Mouse (Mus musculus): ENCODE data around the gene Ms4a8a. TPM values are rescaled to one million over a fixed set of nuclear protein-coding genes. Genes with fewer than 3 reads are reported as not detected.
A peak's percentile ranks its signal among the peaks of the same experiment; 100 is the strongest.
"Not testable (repeated sequence)": the region's sequence is repeated elsewhere in the genome, so short reads cannot be mapped to it uniquely, and the experiment has no call there.

Ms4a8a gene
- polyA plus RNA-seq (2016; fragmentation: Nextera tagmentation; extraction: Ambion mirVana): not detected in 2 replicates

DNA sequence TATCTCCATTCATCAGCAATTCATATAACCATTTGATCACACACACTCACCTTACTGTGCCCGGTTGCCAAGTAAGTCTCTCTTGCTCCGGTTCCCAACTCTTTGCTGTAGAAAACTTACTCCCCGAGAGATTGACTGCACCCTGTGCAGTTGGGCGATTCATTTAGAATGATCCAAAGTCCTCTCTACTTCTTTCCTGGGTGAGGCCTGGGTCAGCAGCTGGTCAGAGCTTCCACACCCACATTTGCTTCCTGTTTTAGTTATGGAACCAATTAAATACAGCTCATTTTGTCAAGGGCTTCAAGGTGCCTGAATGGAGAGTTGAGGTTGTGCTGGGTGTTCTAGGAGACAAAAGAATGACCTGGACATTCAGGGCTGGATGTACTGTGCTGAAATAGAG lies at the start of gene Ms4a8a:
Gene Ms4a8a (minus strand): TSS at position 169 of the 400 bp plus-strand sequence.
- no peak within 1 kb of the TSS for H3K9ac ChIP-seq
- no peak within 1 kb of the TSS for H3K27ac ChIP-seq (ENCODE audit: poor library complexity, severe bottlenecking)
- H3K4me2 ChIP-seq: no peak within 1 kb of the TSS
- H3K4me3 ChIP-seq: no peak within 1 kb of the TSS
- H3K36me3 ChIP-seq: no peaks in the 10 kb centered on the region
- 77% methylated on average over 4 of the region's 4 CpGs for WGBS
- no peak for ATAC-seq (ENCODE audit: insufficient number of reproducible peaks, low FRiP score)
- no peaks in the 10 kb centered on the region for H3K9me3 ChIP-seq (replicated peaks)
- H3K27me3 ChIP-seq (replicated peaks): no peaks in the 10 kb centered on the region
- H3K4me1 ChIP-seq (replicated peaks): no peaks in the 10 kb centered on the region

DNA sequence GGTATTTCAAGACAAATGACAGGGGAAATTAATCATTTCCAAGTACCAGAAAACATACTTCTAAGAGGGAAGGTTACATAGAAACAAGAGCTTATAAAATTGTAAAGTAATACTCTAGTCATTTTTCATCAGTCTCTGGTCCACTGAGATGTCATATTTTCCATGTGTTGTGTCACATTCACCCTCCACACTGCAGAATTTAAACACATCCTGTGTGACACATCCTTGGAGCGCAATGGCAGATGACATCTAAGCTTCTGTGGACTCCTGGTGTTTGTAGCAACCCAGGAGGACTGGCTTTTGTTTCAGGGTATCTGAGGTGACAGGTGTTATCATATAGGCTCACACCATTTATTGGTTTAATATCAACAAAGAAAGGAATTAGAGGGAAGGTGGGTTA lies 48.8 kb upstream of the Ms4a8a start:
- no peaks in the 10 kb centered on the region for H3K36me3 ChIP-seq
- no peak overlapping the region for H3K27ac ChIP-seq (ENCODE audit: poor library complexity, severe bottlenecking)
- H3K4me1 ChIP-seq (replicated peaks): no peaks in the 10 kb centered on the region
- no peaks in the 10 kb centered on the region for H3K27me3 ChIP-seq (replicated peaks)
- 0 out of 2 replicates have a peak, but pooled peaks cover under 1% of the 10 kb centered on the region for H3K9me3 ChIP-seq (replicated peaks)
- no peak overlapping the region for H3K4me2 ChIP-seq
- H3K4me3 ChIP-seq: no peak overlapping the region
- no peak for ATAC-seq (ENCODE audit: insufficient number of reproducible peaks, low FRiP score)
- H3K9ac ChIP-seq: no peak overlapping the region
- 77% methylated on average over 1 of the region's 1 CpGs for WGBS

DNA sequence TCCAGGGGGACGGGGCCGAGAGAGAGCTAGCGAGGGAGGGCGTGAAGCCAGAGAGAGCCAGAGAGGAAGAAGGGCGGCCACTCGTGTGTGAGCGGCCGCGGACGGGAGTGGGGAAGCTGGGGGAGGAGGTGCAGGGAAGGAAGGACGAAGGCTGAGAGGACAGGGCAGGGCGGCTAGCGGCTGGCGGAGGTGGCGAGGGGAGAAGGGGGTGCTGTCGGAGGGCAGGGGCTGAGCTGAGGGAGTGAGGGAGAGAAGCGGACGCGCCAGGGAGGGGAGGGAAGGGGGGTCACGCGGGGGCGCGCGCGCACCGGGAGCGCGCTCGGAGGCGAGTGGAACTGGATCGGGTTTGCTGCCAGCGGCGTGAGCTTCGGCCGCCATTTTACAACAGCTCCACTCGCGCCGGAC lies 40.1 kb upstream of the Ms4a8a start:
- peak overlapping the region; percentile 60 for H3K4me2 ChIP-seq
- H3K27me3 ChIP-seq (replicated peaks); H3K36me3 ChIP-seq; H3K9me3 ChIP-seq (replicated peaks); H3K27ac ChIP-seq (ENCODE audit: poor library complexity, severe bottlenecking); H3K4me1 ChIP-seq (replicated peaks): not testable (repeated sequence)
- under 1% methylated on average over 14 of the region's 38 CpGs for WGBS
- peak; percentile 97 for ATAC-seq (ENCODE audit: insufficient number of reproducible peaks, low FRiP score)
- H3K9ac ChIP-seq: 0 out of 2 replicates have a peak overlapping the region, but pooled peaks have one; percentile 48
- peak overlapping the region; percentile 46 for H3K4me3 ChIP-seq

DNA sequence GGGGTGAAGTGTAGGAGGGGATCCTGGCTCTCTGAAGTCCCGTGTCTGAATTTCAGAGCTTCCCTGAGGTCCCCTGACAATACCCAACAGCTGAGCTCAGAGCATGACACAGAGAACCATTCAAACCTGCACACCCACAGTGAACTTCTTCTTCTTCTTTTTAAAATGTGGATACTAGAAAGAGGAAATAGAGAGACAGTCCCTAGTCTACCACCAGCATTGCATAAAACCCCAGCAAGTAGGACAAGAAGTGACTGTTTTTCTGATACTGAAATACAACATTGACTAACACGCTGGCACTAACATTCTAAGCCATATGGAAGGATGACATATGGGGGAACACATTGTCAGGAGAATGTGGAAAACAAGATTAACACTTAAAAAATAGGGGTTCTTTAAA lies 38.4 kb upstream of the Ms4a8a start:
- no peaks in the 10 kb centered on the region for H3K4me1 ChIP-seq (replicated peaks)
- H3K4me2 ChIP-seq: no peak overlapping the region
- ATAC-seq (ENCODE audit: insufficient number of reproducible peaks, low FRiP score): no peak
- no peaks in the 10 kb centered on the region for H3K36me3 ChIP-seq
- H3K27ac ChIP-seq (ENCODE audit: poor library complexity, severe bottlenecking): no peak overlapping the region
- no peaks in the 10 kb centered on the region for H3K9me3 ChIP-seq (replicated peaks)
- no peak overlapping the region for H3K4me3 ChIP-seq
- H3K9ac ChIP-seq: no peak overlapping the region
- no peaks in the 10 kb centered on the region for H3K27me3 ChIP-seq (replicated peaks)
- WGBS: 72% methylated on average over 2 of the region's 2 CpGs

DNA sequence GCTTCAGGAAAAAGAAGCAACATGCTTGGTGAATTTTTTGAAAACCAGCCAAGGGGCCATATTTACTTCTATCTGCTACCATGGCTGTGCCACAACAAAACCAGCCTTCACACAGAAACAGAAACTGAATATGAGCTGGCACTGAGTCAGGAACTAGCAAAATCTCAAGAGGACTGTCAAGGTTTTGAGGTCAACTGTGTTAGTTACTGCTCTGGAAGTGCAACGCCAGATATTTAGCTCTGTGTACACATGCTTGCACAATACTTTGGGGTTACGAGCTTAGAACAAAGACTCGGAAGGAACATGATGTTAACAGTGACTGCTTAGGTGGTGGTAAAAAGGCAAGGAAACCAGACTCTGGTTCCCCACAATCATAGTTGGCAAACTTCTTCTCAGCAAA lies 26.8 kb upstream of the Ms4a8a start:
- Histone ChIP-seq H3K27ac (ENCODE audit: poor library complexity, severe bottlenecking) (no peak overlapping the region), H3K4me3 (no peak overlapping the region), H3K9ac (no peak overlapping the region), H3K36me3 (no peaks in the 10 kb centered on the region), H3K4me2 (no peak overlapping the region), H3K9me3 (replicated peaks) (no peaks in the 10 kb centered on the region), H3K4me1 (replicated peaks) (no peaks in the 10 kb centered on the region), H3K27me3 (replicated peaks) (no peaks in the 10 kb centered on the region)
- no peak for ATAC-seq (ENCODE audit: insufficient number of reproducible peaks, low FRiP score)
- 78% methylated on average over 3 of the region's 3 CpGs for WGBS

DNA sequence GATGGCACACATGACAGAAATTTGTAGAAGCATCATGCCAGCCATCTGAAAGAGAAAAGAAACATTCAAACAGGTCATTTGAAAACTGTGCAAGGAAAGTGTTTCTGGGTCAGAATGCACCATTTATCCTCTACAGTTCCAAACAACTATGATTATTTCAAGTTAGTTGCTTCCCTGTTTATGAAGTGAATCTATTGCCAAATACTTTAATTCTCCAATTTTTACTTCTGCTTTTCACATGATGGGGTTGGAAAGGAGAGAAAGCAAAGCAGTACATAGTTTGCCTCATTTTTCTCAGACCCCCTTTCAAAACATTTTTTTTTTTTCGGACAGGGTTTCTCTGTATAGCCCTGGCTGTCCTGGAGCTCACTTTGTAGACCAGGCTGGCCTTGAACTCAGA lies 21.0 kb upstream of the Ms4a8a start:
- no peaks in the 10 kb centered on the region for H3K27me3 ChIP-seq (replicated peaks)
- ATAC-seq (ENCODE audit: insufficient number of reproducible peaks, low FRiP score): no peak
- no peaks in the 10 kb centered on the region for H3K4me1 ChIP-seq (replicated peaks)
- H3K9ac ChIP-seq: no peak overlapping the region
- no peaks in the 10 kb centered on the region for H3K9me3 ChIP-seq (replicated peaks)
- 66% methylated on average over 1 of the region's 1 CpGs for WGBS
- H3K36me3 ChIP-seq: no peaks in the 10 kb centered on the region
- H3K27ac ChIP-seq (ENCODE audit: poor library complexity, severe bottlenecking): no peak overlapping the region
- no peak overlapping the region for H3K4me2 ChIP-seq
- H3K4me3 ChIP-seq: no peak overlapping the region

DNA sequence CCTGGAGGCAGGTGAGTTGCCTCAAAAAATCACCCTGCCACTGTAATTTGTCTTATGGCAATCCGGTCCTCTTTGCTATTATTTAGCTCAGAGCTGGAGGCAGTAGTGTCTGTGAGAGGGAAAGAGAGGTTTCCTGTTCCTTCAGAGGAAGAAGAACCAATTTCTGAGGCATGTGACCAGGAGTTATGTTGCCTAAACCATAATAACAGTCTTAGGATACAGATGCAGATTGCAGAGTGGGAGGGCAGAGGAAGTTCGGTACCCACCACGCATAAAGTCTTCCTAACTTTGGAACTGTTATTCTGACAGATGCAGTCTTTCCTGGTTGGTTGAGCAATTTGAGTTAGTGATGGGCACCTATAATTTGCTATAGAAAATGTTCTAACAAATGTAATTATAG lies 17.5 kb upstream of the Ms4a8a start:
- no peaks in the 10 kb centered on the region for H3K4me1 ChIP-seq (replicated peaks)
- no peak overlapping the region for H3K9ac ChIP-seq
- peaks cover 9% of the 10 kb centered on the region; the same call in 1 of the 2 replicates for H3K27me3 ChIP-seq (replicated peaks)
- WGBS: 72% methylated on average over 3 of the region's 3 CpGs
- no peak overlapping the region for H3K4me2 ChIP-seq
- no peaks in the 10 kb centered on the region for H3K36me3 ChIP-seq
- ATAC-seq (ENCODE audit: insufficient number of reproducible peaks, low FRiP score): no peak
- no peak overlapping the region for H3K4me3 ChIP-seq
- no peak overlapping the region for H3K27ac ChIP-seq (ENCODE audit: poor library complexity, severe bottlenecking)
- H3K9me3 ChIP-seq (replicated peaks): no peaks in the 10 kb centered on the region

DNA sequence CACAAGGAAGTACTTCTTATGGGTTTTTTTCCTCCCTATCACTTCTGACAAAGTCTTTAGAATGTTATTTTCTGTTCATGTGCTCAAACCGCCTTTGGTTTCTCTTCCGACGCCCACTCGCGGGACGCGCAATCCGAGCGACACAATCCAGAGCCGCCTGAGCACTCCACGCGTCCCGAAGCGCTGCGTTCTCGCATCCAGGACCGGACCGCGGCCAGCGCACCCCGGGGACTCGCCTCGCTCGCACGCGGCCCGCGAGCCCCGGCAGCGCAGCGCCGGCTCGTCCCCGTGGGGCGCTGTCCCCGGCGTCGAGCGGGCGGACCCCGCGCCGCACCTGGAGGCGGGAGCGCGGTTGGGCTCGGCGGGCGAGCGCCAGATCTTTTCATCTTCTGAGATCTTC lies 11.2 kb upstream of the Ms4a8a start:
- peak overlapping the region; percentile 70 for H3K4me2 ChIP-seq
- WGBS: 3% methylated on average over 50 of the region's 50 CpGs
- not testable (repeated sequence) for ATAC-seq (ENCODE audit: insufficient number of reproducible peaks, low FRiP score); H3K36me3 ChIP-seq; H3K27ac ChIP-seq (ENCODE audit: poor library complexity, severe bottlenecking); H3K27me3 ChIP-seq (replicated peaks); H3K4me1 ChIP-seq (replicated peaks); H3K9me3 ChIP-seq (replicated peaks)
- H3K9ac ChIP-seq: 0 out of 2 replicates have a peak overlapping the region, but pooled peaks have one; percentile 37
- H3K4me3 ChIP-seq: peak overlapping the region; percentile 44

DNA sequence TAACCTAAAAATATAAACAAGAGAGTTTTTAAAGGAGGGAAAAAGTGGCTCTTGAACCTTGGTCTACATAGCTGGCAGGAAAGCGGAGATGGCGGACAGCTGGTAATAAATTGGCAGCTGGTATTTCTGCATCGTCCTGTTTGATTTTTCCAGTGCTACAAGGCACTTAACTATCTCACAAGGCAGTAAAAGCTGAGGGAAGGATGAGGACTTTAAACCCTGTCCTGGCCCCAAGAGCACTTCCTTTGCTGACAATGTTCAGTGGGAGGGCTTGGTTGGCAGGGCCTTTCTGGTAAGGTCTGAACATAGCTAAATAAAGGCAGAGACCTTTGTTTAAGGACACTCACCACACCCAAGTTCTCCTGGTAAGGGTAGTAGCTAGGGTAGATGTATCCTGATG lies 10.5 kb downstream of the Ms4a8a start:
- 83% methylated on average over 3 of the region's 3 CpGs for WGBS
- H3K36me3 ChIP-seq: no peaks in the 10 kb centered on the region
- H3K9me3 ChIP-seq (replicated peaks): no peaks in the 10 kb centered on the region
- H3K27ac ChIP-seq (ENCODE audit: poor library complexity, severe bottlenecking): no peak overlapping the region
- no peak for ATAC-seq (ENCODE audit: insufficient number of reproducible peaks, low FRiP score)
- H3K4me2 ChIP-seq: no peak overlapping the region
- no peaks in the 10 kb centered on the region for H3K27me3 ChIP-seq (replicated peaks)
- H3K4me1 ChIP-seq (replicated peaks): no peaks in the 10 kb centered on the region
- H3K9ac ChIP-seq: no peak overlapping the region
- H3K4me3 ChIP-seq: no peak overlapping the region

DNA sequence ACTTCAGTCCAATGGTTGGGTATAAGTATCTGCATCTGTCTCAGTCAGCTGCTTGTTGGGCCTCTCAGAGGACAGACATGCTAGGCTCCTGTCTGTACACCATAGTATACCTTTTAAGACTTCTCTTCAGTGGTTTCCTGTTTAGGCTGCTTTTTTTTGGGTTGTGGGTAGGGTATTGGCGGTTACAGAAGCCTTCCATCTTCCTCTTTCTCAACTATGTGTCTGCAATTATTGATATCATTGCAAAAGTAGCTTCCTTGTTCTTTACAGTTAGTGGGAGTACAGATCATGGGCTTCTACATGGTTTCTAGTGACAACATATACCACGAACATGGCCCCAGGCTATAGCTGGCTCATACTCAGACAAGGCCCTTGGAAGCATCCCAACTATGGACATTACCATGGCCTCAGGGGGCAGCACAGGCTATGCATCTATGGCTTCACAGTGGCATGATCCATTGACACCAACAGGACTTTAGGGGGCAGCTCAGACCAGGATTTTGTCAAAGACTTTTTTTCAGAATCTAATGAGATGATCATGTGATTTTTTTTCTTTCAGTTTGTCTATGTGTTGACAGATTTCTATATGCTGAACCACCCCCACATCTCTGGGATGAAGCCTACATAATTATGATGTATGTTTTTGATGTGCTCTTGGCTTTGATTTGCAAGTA lies 15.6 kb downstream of the Ms4a8a start:
- Histone ChIP-seq H3K27ac (ENCODE audit: poor library complexity, severe bottlenecking) (no peak overlapping the region), H3K4me1 (replicated peaks) (no peaks in the 10 kb centered on the region), H3K9ac (no peak overlapping the region), H3K9me3 (replicated peaks) (no peaks in the 10 kb centered on the region), H3K4me3 (no peak overlapping the region), H3K36me3 (no peaks in the 10 kb centered on the region), H3K4me2 (no peak overlapping the region), H3K27me3 (replicated peaks) (no peaks in the 10 kb centered on the region)
- 73% methylated on average over 2 of the region's 2 CpGs for WGBS
- ATAC-seq (ENCODE audit: insufficient number of reproducible peaks, low FRiP score): no peak

DNA sequence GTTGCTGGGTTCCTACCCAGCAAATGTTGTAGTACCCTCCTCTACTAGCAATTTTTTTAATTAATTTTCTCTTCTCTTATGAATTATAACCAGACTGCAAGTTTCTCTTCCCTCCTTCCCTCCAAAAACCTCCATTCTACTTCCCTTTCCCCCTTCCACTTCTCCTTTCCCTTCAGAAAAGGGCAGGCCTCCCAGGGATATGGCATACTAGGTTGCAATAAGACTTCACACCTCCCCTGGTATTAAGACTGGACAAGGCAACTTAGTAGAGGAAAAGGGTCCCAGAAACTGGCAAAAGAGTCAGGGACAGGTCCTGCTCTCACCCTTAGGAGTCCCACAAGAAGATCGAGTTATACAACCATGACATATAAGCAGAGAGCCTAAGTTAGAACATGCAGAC lies 20.0 kb downstream of the Ms4a8a start:
- Histone ChIP-seq H3K4me2 (no peak overlapping the region), H3K9ac (no peak overlapping the region), H3K4me1 (replicated peaks) (no peaks in the 10 kb centered on the region), H3K9me3 (replicated peaks) (no peaks in the 10 kb centered on the region), H3K27ac (ENCODE audit: poor library complexity, severe bottlenecking) (no peak overlapping the region), H3K27me3 (replicated peaks) (no peaks in the 10 kb centered on the region), H3K4me3 (no peak overlapping the region), H3K36me3 (no peaks in the 10 kb centered on the region)
- no peak for ATAC-seq (ENCODE audit: insufficient number of reproducible peaks, low FRiP score)
- WGBS: 71% methylated on average over 1 of the region's 1 CpGs

DNA sequence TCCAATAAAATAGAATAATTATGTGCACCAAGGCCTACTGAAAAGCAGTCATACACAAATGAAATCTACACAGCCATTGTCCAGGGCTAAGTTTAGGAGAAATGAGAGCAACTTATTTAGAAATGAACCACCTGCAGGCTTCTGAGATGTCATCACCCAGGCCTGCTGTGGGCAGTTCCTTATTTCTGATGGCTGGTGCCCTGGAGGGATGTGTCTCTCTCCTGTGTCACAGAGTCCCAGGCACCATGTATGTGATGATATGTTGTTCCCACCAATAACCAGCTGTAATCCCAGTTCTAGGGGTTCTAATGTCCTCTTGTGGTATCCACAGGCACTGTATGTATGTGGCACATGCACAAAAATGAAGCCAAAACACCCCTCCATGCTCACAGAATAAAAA lies 20.9 kb downstream of the Ms4a8a start:
- ATAC-seq (ENCODE audit: insufficient number of reproducible peaks, low FRiP score): no peak
- Histone ChIP-seq H3K27ac (ENCODE audit: poor library complexity, severe bottlenecking) (no peak overlapping the region), H3K36me3 (no peaks in the 10 kb centered on the region), H3K9ac (no peak overlapping the region), H3K4me3 (no peak overlapping the region), H3K4me2 (no peak overlapping the region), H3K27me3 (replicated peaks) (no peaks in the 10 kb centered on the region), H3K9me3 (replicated peaks) (no peaks in the 10 kb centered on the region), H3K4me1 (replicated peaks) (no peaks in the 10 kb centered on the region)
